Mouse (Mus musculus) heart, postnatal 10 days (tissue): ENCODE results near the gene Scaf8. TPM values are rescaled to one million over a fixed set of nuclear protein-coding genes. Genes with fewer than 3 reads are reported as not detected.

Experiments
- DNase-seq, 2 experiments: peaks; one replicate each; pipeline ENCODE4 v3.0.0; 2021
- intact Hi-C: fragments of 180-260 bp; cut with DNase I; formaldehyde crosslinking; loops from one replicate; pipeline ENCODE4 v1.15.1; 2025
- total RNA-seq, 2 experiments: library from RNA; stranded (reverse); gene quantifications; 2 replicates each; pipeline ENCODE4 v1.2.3; 2021

The Scaf8 gene
- total RNA-seq, 2 experiments from 2014 or later, result 45.2 to 45.8 TPM

DNA sequence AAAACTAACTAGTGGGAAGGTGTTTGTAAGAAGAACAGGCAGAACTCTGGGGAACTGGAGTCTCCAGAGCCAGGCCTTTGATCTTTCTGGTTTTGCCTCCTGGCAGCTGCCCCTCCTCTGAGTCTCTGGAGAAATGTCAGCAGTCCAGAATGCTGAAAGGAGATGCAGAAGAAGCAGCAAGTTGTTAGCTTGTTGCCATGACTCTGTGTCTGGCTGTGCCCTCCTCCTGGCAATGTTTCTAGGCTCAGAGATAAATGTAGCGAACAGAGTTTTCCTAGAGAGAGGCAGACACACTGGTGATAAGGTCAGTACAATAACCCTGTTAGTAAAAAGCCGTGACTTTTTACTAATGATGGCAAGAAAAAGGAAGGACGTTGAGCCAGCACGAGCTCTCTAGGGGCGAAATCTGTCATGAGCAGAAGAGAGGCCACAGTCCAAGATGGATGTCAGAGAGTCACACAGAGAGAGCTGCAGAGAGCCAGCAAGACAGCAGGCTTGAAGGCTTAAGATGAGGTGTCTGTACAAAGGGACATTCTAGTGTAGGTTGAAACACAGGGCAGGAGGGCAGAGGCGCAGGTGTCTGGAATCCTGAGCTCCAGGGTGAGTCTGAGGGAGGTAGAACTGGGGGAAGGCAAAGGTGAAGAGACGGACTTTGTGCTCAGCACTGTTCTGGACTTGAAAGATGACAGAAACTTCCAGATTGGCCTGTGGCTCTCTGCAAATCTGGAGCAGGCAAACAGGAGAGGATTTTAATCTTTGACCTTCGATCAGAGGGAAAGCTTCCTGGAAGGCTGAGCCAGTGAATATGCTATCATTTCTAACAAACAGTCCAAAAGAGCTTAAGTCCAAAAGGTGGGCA lies 130.3 kb downstream of the Scaf8 start:
- peak; percentile 44 to 47 for DNase-seq
- intact Hi-C loops, result no loop called here

- intact Hi-C loops, result no loop called here
- no peak for DNase-seq
These were observed 132.0 kb downstream of the Scaf8 start for GRCm38 (mm10) chr17:3246665-3247370.

Other genes starting within 250 kb of the Scaf8 start
- gene Tiam2, start 211.6 kb downstream of the Scaf8 start, total RNA-seq, result 1 to 10 TPM; 5.2 to 5.7 TPM